Mouse (Mus musculus) adrenal gland, adult 10 weeks (tissue): Measurements from ENCODE around the gene Gm21748. TPM values are rescaled to one million over a fixed set of nuclear protein-coding genes. Genes with fewer than 3 reads are reported as not detected.

Source experiments
- polyA plus RNA-seq: library from polyadenylated mRNA; stranded (reverse); fragments of 350-450 nt; fragmentation: Illumina TruSeq; extraction: RNeasy Lipid Tissue Mini Kit (QIAGEN cat#74804); gene quantifications from one replicate; pipeline ENCODE4 v1.2.3, GENCODE M21; 2014; ENCODE audit warnings: low read depth, low replicate concordance

Gene Gm21748
- polyA plus RNA-seq = not detected

DNA sequence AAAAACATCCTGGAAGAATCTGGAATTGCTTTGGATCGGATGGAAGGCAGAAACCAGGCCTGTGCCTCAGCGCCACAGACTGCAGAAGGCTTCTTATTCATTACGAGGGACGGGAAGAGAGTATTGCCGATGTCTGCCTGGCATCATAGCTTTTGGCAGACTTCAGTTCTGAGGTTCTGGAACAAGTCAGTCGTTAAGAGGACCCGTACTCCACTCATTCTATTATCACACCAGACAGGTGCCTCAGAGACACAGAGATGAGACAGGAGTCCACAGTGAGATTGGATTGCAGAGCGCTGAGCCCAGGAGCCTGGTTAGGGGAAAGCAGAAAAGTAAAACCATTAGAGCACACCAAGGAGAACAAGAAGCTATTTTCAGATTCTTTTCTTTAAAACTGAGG lies at the start of gene Gm21748:
Gene Gm21748, minus strand, starts transcription at position 101 of the 400 bp plus-strand sequence.

Other genes starting within 250 kb of the Gm21748 start
- gene Gm21860, start 84.4 kb downstream of the Gm21748 start, polyA plus RNA-seq = not detected
- gene Gm47283, start 54.4 kb downstream of the Gm21748 start, polyA plus RNA-seq = not detected